Mouse (Mus musculus): ENCODE measurements at regions not wholly inside any gene's neighbourhood (a gene's known extent, or its start where the extent isn't known, plus 50 kb on each side); places are given as distances from the start of the nearest gene placed in this dataset.

DNA sequence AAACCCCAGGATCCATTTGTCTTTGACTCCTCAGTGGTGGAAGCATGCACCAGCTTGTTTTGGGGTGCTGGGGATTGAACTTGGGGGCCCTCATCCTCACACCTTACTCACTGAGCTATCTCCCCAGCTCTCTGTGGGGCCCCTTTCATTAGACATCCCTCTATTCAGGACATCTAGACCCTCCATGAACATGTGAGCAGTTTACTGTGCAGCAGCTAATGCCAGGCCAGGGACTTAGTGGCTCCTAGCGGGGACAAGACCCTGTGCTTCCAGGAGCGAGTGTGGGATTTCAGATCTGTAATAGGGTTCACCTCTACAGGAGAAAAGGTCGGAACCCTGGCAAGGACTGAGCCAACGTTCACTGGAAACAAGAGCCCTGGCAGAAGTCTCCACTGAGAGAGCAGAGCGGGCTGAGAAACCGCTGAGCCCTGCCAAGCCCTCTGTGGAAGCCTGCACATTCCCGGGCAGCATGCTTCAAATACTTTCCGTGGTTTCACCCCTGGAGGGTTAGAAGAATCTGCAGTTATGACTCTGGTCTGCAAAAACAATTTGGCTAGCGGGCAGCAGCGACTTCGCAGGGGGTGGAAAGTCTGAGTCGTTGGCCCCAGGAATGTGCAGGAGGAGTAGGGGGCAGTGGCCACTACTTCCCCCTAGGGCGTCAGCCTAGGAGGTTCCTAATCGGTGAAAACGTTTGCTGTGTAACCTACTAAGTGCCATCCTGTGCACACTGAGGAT lies 125.6 kb downstream of the Smad6 start:
- DNase-seq (ENCODE audit: low spot score in 2 of 2) = no peak

DNA sequence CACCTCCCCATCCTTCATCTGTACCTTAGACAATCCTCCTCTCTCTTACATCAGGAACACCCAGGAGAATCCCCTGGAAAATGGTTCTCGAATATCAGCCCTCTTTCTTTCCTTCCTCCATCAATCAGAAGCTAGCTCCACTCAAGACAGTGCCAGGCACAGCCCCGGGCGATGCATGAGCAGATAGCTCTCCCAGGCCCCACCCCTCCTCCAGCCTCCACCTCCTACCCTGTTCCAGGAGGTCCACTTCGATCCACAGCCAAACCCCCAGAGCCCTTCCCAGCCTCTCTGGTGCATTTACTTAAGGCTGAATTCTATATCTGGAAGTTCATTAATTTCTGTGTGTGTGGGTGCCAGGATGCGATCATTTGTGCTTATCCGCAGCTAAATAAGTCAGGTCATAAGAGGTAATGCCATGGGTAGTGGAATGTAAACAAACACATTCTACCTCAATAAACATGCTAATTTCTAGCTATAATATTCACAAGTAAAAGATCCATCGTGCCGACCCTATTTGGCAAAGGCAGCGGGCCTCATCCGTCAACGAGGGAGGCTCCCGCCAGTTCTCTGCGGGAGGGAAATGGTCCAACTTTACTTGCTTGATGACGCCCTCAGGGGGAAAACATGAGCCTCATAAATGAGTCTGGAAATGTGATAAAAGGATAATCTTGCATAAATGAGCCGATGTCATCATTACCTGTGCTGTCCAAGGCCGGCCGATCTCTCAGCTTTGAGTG lies 129.5 kb downstream of the Smad6 start:
- intact Hi-C loops (cut with DNase I) = no loop called here
- DNase-seq (ENCODE audit: low spot score in 2 of 2) = no peak

More for the DNA sequence above, 125.6 kb downstream of the Smad6 start:
- intact Hi-C loops (cut with DNase I) = no loop called here

DNA sequence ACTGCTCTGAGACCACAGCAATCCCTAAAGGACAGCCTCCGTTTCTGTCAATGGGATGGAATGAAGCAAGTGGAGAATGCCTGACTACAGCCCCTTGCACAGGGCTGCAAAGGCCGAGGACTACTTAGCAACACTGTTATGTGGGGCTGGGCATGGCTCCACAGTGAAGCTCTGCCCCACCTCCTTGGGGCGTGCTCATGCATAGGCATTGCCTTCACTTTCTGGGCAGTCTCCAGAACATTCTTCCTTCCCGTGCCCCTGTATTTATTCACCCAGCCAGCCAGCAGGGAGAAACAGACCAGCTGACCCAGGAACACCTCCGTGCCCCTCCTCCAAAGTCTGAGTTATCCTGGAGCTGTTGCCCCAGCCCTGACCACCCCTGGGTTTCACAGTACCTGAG lies 131.1 kb downstream of the Smad6 start:
- DNase-seq (ENCODE audit: low spot score in 2 of 2) = no peak
- intact Hi-C loops (cut with DNase I) = no loop called here

DNA sequence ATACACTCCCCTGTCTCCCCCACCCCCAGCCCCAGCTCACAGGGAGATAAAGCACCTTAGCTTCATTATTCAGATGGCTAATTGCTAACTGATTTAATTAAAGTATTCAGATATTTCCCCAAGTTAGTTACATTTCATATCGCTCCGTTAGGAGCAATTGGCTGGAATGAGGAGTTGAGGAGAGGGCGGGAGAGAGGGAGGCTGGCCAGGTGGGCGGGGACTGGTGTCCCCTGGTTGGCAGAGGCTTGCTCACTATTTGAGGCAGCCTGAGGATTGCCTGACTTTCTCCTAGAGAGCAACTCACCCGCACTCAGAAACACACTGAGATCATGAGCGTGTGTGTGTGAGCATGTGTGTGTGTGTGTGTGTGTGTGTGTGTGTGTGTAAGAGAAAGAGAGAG lies 131.8 kb upstream of the Smad3 start:
- no peak for DNase-seq (ENCODE audit: low spot score in 2 of 2)
- intact Hi-C loops (cut with DNase I) = no loop called here

DNA sequence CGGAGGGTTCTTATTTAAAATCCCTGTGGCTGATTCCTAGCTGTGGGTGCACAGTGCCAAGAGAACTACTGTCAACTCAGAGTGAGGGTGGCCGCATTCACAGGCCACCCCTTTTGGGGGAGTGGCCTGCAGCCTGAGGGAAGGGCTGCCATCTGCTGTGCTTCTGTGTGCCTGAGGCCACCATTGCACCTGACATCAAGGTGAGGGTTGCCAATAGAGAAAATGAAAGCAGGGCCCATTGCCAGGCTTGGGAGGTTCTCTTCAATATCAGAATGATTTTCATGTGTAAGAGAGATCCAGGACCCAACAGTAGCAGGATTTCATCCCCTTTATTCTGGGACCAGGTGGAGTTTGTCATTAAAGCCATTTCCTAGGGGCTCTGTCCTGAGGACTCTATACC lies 127.2 kb upstream of the Smad3 start:
- no peak for DNase-seq (ENCODE audit: low spot score in 2 of 2)
- intact Hi-C loops (cut with DNase I) = no loop called here

DNA sequence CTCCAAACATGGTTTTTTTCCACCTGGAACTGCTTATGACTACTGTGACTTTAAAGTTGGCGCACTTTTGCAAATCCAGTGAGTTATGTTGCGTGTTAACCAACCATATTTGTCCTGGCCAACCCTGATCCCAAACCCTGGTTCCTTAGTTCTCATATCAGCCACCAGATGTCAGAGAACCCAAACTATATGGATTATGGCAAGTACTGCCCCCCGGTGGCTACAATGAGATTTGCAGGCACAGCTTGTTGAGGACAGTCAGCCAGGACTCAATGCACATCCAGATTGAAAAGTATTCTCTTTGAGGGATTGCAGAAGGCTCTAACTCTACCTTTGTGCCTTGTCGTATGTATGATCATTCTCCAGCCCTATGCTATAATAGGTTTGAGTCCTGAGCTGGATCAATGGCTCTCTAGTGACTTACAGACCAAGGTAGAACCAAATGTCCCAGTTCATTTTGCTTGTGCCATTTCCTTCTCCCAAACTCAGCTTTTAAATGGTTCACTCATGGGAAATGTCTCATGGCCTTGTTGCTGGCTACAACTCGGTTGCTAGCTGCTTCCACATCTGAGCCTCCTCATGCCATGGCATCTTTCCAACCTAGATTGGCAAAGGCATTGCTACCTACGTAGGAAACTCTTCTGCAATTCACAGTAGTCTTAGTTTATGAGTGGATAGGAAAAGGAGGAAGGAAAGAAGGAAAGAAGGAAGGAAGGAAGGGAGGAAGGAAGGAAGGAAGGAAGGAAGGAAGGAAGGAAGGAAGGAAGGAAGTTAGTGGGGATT lies 126.1 kb upstream of the Smad3 start:
- intact Hi-C loops (cut with DNase I) = no loop called here
- peak in 1 of 2 experiments; percentile 33 for DNase-seq (ENCODE audit: low spot score in 2 of 2)

DNA sequence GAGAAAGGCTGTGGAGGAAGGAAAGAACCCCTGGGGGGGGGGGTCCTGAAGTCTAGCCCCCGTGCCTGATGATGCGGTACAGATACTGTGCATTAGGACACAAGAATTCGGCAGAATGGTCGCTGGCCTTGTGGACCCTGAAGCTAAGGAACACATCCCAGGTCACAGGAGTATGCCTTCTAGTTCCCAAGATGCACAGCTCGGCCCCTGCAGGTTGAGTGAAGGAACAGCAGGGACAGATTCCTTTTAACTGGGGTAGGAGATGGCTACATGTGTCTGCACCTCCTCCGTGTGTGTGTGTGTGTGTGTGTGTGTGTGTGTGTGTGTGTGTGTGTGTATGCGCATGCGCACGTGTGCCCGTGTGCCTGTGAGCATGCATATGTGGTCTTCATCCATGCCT lies 123.9 kb upstream of the Smad3 start:
- DNase-seq (ENCODE audit: low spot score in 2 of 2) = no peak
- intact Hi-C loops (cut with DNase I) = no loop called here

DNA sequence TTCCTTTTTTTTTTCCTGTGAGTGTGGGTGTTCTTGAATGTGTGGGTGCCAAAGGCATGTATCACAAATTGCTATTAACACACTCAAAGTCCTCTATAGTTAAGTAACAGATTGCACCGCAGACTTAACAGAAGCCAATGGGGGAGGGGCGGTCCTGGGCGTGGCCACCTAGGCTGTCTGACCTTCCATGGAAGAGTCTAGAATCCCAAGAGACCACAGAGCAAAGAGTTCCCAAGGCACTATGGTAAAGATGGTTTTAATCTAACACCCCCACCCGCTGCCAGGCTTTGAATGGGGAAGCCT lies 123.4 kb upstream of the Smad3 start:
- DNase-seq (ENCODE audit: low spot score in 2 of 2) = no peak

DNA sequence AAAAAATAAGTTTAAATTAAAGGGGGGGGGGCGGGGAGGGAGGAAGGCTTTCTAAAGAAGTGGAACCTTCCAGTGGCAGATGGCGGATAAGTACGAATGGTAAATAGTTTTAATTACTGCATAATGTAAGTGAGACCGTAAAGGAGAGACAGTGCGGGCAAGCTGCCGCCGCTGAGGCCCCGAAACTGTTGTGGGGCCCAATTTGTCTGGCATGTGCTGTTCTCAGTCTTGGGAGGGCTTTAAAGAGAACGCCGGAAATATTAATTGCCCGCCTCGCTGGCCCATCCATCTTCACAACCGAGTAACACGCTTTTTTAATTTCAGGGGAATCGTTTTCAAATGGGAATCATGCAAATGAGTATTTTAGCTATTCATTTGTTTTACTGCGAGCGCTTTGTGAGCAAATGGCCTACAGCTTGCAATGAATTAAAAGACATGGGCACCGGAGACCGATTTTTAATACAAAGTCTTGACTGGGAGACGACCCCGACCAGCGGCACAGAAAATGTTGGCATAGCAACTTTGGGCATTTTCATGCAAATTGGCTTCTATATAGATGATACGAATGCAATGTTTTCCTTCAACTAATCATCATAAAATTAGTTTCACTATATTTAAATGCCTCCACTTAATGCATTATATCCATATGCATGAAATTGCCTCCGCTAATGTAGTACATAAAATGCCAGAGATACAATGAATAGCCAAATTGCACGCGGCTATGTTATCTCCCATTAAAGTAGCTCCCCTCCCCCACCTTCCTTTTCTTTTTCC lies 122.9 kb upstream of the Smad3 start:
- DNase-seq (ENCODE audit: low spot score in 2 of 2) = no peak
- intact Hi-C loops (cut with DNase I) = no loop called here

More for the DNA sequence above, 123.4 kb upstream of the Smad3 start:
- intact Hi-C loops (cut with DNase I) = no loop called here

DNA sequence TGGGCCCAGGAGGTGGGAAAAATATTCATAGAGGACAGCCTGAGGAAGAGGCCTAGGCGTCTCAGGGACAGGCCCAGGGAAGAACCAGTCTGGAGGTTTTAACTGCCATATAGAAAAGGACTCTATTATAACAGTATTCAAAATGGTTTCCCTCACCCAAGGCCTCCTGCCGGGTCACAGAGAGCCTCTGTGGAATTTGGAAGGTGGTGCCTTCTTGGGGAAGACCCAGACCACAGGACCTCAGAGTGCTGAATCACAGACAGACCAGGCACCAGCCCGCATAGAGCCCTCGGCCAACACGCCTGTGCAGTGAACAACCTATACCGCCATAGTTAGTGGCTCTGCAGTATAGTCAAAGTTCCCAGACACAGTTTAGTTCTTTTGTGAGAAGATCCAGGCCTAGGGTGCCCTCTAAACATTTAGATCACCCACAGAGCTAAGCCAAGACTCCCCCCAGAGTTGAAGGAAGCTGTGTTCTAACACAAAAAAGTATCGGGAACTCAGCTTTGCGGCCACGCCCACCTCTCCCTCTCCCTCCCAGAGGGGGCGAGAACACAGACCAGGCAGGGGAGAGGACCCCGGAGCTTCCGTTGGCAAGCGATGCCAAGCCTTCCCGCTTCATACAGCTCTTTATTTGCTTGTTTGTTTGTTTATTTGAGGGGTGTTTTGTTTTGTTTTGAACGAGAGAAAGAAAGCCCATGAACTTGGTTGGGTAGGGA lies 122.1 kb upstream of the Smad3 start:
- intact Hi-C loops (cut with DNase I) = no loop called here
- DNase-seq (ENCODE audit: low spot score in 2 of 2) = no peak

DNA sequence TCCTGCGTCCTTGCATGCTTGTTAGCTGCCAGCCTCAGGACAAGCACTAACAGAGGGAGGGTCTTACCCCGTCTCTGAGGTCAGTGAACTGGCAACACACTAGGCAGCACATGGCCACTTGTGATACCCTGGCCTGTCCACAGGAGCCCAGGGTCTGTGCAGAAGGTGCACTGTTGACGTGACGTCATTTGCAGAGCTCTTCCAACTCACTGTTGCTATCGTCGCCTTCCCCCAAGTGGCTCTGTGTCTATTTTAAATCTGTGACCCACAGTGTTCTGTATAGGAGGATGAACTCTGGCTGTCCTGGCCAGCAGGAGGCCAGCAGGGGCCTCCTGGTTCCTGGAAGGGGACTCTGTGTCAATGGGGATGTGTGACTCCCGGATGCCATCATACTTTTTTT lies 120.1 kb upstream of the Smad3 start:
- intact Hi-C loops (cut with DNase I) = no loop called here
- no peak for DNase-seq (ENCODE audit: low spot score in 2 of 2)

DNA sequence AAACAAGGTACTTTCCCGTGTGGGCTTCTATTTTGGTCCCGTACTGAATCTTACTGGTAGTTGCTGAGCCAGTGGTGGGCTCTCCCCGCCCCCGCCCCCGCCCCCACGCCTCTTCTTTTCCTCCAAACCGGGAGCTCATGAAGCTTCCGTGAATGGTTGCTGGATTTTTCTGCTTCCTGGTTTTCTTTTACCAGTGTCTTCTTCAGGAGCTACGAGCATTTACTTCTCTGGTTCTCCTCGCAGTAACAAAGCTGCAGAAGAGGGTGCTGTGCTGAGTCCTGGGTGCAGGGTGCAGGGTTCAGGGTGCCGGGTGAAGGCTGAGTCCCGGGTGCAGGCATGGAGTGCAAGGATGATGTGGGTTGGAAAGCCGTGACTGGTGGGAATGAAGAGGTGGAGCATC lies 119.1 kb upstream of the Smad3 start:
- no peak for DNase-seq (ENCODE audit: low spot score in 2 of 2)
- intact Hi-C loops (cut with DNase I) = no loop called here

DNA sequence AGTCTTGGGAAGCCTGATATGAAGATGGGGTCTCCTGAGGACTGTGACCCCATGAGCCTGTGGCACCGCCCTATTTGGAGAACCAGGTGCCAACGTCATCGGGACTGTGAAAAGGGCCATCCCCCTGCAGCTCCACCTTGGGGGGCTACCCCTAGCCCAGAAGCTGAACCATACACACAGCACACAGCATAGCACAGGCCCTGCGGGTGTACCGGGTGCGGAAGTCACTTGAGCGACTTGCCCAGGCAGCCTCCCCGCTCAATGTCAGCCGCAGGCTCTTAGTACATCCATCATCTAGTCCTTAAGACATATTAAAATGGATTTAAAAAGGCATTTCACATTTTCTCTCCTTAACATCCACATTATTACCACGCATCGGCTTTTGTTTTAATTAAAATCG lies 118.2 kb upstream of the Smad3 start:
- intact Hi-C loops (cut with DNase I) = no loop called here
- DNase-seq (ENCODE audit: low spot score in 2 of 2) = no peak

DNA sequence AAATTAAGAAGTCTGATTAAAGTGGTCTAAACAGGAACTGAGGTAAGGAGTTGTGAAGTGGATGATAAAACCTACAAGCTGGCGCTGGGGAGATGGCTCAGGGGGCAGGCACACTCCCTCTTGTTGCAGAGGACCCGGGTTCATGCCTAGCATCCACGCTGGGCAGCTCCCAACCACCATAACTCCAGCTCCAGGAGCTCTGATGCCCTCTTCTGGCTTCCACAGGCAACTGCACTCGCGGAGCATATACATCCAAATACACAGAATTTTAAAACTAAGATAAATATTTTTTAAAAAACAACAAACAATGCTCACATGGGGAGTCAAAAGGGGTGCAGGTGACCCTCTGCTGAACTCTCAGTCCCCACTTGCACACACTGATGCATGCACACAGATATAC lies 117.4 kb upstream of the Smad3 start:
- no peak for DNase-seq (ENCODE audit: low spot score in 2 of 2)
- intact Hi-C loops (cut with DNase I) = no loop called here

DNA sequence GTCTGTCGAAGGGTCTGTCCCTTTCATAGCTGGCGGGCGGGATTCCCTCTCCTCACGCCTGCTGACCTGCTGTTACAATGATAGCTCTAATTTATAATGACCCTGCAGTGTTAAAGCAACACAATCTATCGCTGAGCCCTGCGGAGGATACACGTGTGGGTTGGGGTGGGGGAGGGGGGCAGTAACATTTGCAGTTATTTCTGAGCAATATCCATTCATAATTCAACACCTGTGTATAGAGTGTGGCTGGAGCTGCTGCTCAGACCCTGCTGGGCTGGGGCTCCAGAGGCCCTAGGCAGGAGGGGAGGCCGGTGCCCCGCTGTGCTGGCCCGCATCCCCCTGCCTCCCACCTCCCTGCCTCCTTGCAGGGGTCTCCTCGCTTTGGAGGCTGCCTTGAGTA lies 106.6 kb upstream of the Smad3 start:
- no peak for DNase-seq (ENCODE audit: low spot score in 2 of 2)
- intact Hi-C loops (cut with DNase I) = no loop called here

DNA sequence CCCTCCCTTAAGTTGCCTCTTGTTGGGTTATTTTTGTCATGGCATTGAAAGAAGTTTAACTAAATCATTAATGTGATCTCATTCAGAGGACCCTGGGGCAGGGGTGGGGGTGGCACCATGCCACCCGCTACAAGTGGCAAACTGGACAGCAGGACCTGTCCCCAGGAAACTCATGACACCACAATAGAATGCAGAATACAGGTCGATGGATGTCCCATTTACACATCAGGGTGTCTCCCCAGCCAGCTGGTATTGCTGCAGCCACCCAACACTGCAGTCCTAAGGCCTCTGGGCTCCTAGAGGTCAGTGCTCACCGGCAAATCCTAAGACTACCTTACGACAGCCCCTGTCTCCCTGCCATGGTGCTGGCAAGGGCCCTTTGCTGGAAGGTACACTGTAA lies 105.5 kb upstream of the Smad3 start:
- DNase-seq (ENCODE audit: low spot score in 2 of 2) = no peak
- intact Hi-C loops (cut with DNase I) = no loop called here

DNA sequence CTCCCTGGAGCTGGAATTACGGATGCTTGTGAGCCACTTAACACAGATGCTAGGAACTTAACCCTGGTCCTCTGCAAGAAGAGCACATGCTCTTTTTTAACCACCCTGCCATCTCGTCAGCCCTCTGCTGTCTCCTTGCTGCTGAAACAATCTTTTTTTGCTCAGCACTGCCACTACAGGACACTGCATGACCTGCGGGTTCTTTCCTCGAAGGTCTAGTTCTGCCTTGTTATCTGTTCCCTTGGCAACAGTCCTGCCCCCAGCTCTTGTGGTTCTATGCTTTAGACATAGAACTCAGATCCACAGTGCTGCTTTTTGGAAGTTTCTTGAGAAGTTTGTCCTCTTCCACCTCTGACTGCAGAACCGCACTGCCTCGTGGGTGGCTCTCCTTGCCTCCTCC lies 104.6 kb upstream of the Smad3 start:
- intact Hi-C loops (cut with DNase I) = no loop called here
- no peak for DNase-seq (ENCODE audit: low spot score in 2 of 2)

DNA sequence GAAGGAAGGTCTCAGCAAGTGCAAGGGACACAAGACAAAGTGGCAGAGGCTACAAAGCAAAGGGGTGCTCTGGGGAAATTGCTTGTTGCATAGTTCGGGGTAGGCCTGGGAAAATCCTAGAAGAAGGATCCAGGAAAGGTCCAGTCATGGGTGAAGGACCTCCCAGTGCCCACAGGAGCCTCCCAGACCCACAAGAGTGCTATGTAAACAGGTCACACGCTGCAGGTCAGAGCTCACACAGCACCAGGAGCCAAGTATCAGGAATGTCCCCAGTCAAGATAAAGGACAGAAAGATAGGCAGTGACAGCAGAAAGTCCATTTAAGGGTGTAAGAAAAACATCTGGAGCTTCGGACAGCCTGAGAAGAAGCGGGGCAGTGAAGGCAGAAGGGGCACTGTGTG lies 103.6 kb upstream of the Smad3 start:
- no peak for DNase-seq (ENCODE audit: low spot score in 2 of 2)
- intact Hi-C loops (cut with DNase I) = no loop called here

DNA sequence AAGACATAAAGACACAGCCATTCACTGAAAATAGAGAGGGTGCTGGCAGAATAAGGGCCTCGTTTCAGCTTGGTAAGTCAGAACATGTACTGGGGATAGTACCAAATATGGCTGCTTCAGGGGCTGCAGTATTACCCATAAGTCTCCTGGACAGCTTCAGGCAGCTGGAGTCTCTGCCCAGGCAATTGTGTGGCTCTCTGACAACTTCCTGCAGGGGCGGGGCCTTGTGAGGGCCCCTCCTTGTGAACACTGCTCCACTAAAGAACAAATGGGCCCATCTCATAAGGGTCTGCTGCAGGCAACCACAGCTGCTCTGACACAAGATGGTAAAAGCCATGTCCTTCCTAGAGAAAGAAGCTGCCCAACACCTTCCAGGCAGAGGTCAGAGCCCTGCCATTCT lies 102.4 kb upstream of the Smad3 start:
- DNase-seq (ENCODE audit: low spot score in 2 of 2) = no peak
- intact Hi-C loops (cut with DNase I) = no loop called here

Measured in left cerebral cortex, postnatal 25 days (tissue).